Mouse (Mus musculus): ENCODE results near the gene Slc25a47. TPM values are rescaled to one million over a fixed set of nuclear protein-coding genes. Genes with fewer than 3 reads are reported as not detected.

The Slc25a47 gene
- total RNA-seq, 2 experiments from 2014 or later: 7.3 to 8.3 TPM

- peak; percentile 68 to 86 for DNase-seq (ENCODE audit: low spot score in 2 of 2)
- intact Hi-C loops (cut with DNase I): loop anchor here (2.0 to 5.0 kb wide), 2 partner anchors 639 to 1496 kb away; no protein-coding TSS in a partner anchor
Measured at GRCm38 (mm10) chr12:108902940-108903339, 67.1 kb downstream of the Slc25a47 start.

DNA sequence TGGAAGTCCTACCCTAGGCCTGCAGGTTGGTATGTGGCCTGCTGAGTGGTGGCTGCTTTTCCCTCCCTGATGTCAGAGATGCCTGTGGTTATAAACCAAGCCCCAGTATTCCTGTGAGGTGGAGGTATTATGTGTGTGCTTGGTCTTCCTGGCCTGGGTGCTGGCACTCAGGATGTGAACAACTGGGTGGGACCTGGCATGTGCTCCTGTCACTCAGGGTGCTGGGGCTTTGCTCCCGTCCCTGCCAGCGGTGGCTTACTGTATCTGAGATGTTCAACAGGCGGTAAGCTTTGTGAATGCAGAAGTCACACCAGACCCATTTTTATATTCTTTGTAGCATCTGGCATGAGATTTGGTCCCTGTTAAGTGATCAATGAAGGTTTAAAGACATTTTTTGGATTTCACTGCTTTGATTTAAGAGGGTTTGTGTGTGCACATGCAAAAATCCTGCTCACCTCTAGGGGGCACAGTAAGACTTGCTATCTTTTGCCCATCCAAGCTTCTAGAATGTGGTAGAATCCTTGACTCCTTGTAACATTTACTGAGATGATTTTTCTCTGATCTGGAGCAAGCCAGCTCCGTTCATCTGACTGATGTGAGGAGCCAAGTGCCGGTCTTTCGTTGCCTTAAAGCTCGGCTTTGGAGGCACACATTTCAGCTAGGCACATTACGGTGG is 67.9 kb downstream of the Slc25a47 start:
- intact Hi-C loops (cut with DNase I): loop anchor here (2.0 to 5.0 kb wide), 3 partner anchors 491 to 1495 kb away; no protein-coding TSS in a partner anchor
- peak; percentile 85 to 92 for DNase-seq (ENCODE audit: low spot score in 2 of 2)

DNA sequence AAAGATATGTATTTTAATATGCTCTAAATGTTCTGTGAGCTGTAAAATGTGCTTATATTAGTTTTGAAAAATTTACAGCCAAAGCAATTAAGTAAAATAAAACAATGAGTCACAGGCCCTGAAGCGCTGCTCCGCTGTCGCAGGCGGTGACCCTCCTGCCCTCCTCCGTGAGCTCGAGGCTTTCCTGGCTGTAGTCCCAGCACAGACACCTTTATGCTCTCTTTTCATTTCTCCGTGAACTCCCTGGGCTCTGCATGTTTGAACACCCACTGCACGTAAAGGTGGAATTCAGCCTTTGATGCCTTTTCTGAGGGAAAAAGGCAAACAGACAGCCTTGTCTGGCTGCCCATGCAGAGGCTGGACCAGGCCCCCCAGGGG is 68.4 kb downstream of the Slc25a47 start:
- intact Hi-C loops (cut with DNase I): loop anchor here (2.0 to 5.0 kb wide), 2 partner anchors 491 to 638 kb away; no protein-coding TSS in a partner anchor
- DNase-seq (ENCODE audit: low spot score in 2 of 2): no peak

- intact Hi-C loops (cut with DNase I): loop anchor here (2.0 kb wide), 1 partner anchor 489 kb away; no protein-coding TSS in a partner anchor
- DNase-seq (ENCODE audit: low spot score in 2 of 2): no peak
Measured at GRCm38 (mm10) chr12:108905620-108906302, 69.9 kb downstream of the Slc25a47 start.

GRCm38 (mm10) chr12:108906398-108906797 is 70.6 kb downstream of the Slc25a47 start:
- intact Hi-C loops (cut with DNase I): no loop called here
- DNase-seq (ENCODE audit: low spot score in 2 of 2): no peak

Small RNA genes lying within 50 kb of the gene (microRNA-seq; reads per million reads assigned to microRNA genes)
- gene Mir345: 86.2 to 111 reads per million in 2 experiments

Other genes starting within 250 kb of the Slc25a47 start
- 1 to 10 TPM in 1 of 2 experiments, under 1 TPM in 1; 0.94 to 1.4 TPM for gene Degs2, start 133.7 kb upstream of the Slc25a47 start, total RNA-seq (2021)
- 10 to 100 TPM; 46.3 to 47.9 TPM for gene Yy1, start 43.1 kb upstream of the Slc25a47 start, total RNA-seq (2021)
- gene Slc25a29, start 163 bp upstream of the Slc25a47 start, total RNA-seq (2021): 10 to 100 TPM; 14.7 to 15.8 TPM
- 1 to 10 TPM; 7.4 TPM for gene Wdr25, start 57.6 kb downstream of the Slc25a47 start, total RNA-seq (2021)
- gene Wars, start 58.1 kb downstream of the Slc25a47 start, total RNA-seq (2021): 10 to 100 TPM; 90.7 to 93.2 TPM
- gene Begain, start 232.2 kb downstream of the Slc25a47 start, total RNA-seq (2021): 100 to 1,000 TPM; 164 to 172 TPM